Mouse (Mus musculus): Measurements from ENCODE around the gene Tnnc1. TPM values are rescaled to one million over a fixed set of nuclear protein-coding genes. Genes with fewer than 3 reads are reported as not detected.

Gene Tnnc1
- polyA plus RNA-seq, 1 experiment from 2014 or later: 3.8 TPM

- Histone ChIP-seq H3K27me3 (ENCODE audit: low read depth, poor library complexity, severe bottlenecking) (no peaks in the 10 kb centered on the region), H3K9me3 (replicated peaks) (no peaks in the 10 kb centered on the region), H3K27ac (no peak overlapping the region), H3K4me1 (peaks cover 9% of the 10 kb centered on the region; the same call in 1 of the 2 replicates), H3K4me3 (no peak overlapping the region), H3K36me3 (peaks cover 74% of the 10 kb centered on the region)
- WGBS: 97% methylated on average over 15 of the region's 15 CpGs
- no peak for DNase-seq (ENCODE audit: low spot score)
Observed at GRCm38 (mm10) chr14:31171821-31172220, 36.3 kb upstream of the Tnnc1 start.

DNA sequence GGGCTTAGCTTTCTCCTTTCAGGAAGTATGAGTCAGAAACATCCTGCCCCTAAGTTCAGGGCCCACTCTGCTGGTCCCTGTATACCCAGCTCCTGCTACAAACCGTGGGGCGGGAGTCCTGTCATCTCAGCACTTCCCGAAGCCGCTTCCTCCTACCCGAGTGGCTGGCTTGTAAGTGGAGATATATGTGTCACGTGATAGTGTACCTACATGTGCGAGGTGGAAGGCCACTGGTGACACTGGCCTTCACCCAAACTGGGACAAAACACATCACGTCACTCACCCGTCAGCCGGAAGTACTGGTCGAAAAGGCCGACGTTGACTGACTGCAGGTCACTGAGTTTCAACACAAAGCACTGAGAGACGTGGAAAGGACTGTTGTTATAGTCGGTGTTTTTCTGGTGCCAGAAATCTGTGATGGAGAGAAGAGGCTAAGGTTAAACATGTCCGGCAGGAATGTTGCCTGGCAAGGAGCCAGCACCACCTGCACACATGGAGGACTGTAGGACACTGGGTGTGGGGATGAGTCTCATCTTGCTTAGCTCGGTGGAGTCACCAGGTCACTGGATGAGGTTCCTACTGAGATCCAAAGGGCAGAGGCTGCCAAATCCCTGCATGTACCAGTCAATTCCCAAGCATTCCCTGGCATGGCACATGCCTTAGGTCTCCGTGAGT is 35.2 kb upstream of the Tnnc1 start:
- no peak overlapping the region for H3K27ac ChIP-seq
- 89% methylated on average over 18 of the region's 18 CpGs for WGBS
- H3K9me3 ChIP-seq (replicated peaks): no peaks in the 10 kb centered on the region
- H3K4me3 ChIP-seq: no peak overlapping the region
- peaks cover 9% of the 10 kb centered on the region; the same call in 1 of the 2 replicates for H3K4me1 ChIP-seq
- no peaks in the 10 kb centered on the region for H3K27me3 ChIP-seq (ENCODE audit: low read depth, poor library complexity, severe bottlenecking)
- no peak for DNase-seq (ENCODE audit: low spot score)
- peaks cover 85% of the 10 kb centered on the region for H3K36me3 ChIP-seq

- Histone ChIP-seq H3K27ac (no peak overlapping the region), H3K4me3 (no peak overlapping the region), H3K4me1 (peaks cover 5% of the 10 kb centered on the region; the same call in 1 of the 2 replicates), H3K36me3 (peaks cover 91% of the 10 kb centered on the region), H3K27me3 (ENCODE audit: low read depth, poor library complexity, severe bottlenecking) (no peaks in the 10 kb centered on the region), H3K9me3 (replicated peaks) (no peaks in the 10 kb centered on the region)
- 87% methylated on average over 7 of the region's 7 CpGs for WGBS
- no peak for DNase-seq (ENCODE audit: low spot score)
Observed at GRCm38 (mm10) chr14:31173537-31173936, 34.6 kb upstream of the Tnnc1 start.

- peaks cover 100% of the 10 kb centered on the region for H3K36me3 ChIP-seq
- 91% methylated on average over 16 of the region's 16 CpGs for WGBS
- no peak for DNase-seq (ENCODE audit: low spot score)
- no peak overlapping the region for H3K4me3 ChIP-seq
- H3K27ac ChIP-seq: no peak overlapping the region
- H3K4me1 ChIP-seq: no peaks in the 10 kb centered on the region
- H3K9me3 ChIP-seq (replicated peaks): no peaks in the 10 kb centered on the region
- no peaks in the 10 kb centered on the region for H3K27me3 ChIP-seq (ENCODE audit: low read depth, poor library complexity, severe bottlenecking)
Observed at GRCm38 (mm10) chr14:31177287-31177686, 30.8 kb upstream of the Tnnc1 start.

- no peak overlapping the region for H3K4me3 ChIP-seq
- H3K27me3 ChIP-seq (ENCODE audit: low read depth, poor library complexity, severe bottlenecking): no peaks in the 10 kb centered on the region
- peaks cover 100% of the 10 kb centered on the region for H3K36me3 ChIP-seq
- no peaks in the 10 kb centered on the region for H3K4me1 ChIP-seq
- WGBS: 93% methylated on average over 5 of the region's 5 CpGs
- H3K9me3 ChIP-seq (replicated peaks): no peaks in the 10 kb centered on the region
- DNase-seq (ENCODE audit: low spot score): no peak
- no peak overlapping the region for H3K27ac ChIP-seq
Observed at GRCm38 (mm10) chr14:31177715-31178114, 30.4 kb upstream of the Tnnc1 start.

DNA sequence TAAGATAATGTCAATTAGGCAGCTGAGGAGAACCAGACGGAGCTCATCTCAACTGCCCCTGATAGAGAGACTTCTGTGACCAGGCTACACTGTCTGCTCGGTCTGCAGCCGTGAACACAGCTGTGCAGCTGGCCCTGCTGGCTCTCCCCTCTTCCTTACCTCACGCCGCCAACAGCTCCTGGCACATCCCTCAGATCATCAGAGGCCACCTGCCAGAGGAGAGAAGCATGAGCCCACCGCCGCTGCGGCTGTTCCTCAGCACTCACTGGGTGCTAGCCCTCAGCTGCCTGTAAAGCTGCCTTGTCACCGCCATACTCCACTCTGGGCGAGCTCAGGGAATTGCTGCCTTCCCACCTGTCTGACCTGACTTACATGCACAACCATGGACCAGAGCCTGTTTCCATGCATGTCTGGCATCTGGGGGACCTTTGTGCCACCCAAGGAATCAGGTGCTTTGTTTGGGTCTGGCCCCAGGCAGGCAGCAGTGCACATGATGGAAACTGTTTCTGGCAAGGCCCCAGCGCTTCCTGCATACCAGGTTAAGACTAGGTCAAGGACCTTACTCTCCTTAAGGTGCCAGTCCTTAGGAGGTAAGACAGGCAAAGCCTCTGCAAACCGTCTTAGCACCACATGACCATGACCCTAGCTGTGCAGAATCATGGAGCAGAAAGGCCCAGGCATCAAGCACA is 28.3 kb upstream of the Tnnc1 start:
- 94% methylated on average over 12 of the region's 12 CpGs for WGBS
- Histone ChIP-seq H3K36me3 (peaks cover 100% of the 10 kb centered on the region), H3K27ac (no peak overlapping the region), H3K9me3 (replicated peaks) (no peaks in the 10 kb centered on the region), H3K4me3 (no peak overlapping the region), H3K4me1 (no peaks in the 10 kb centered on the region), H3K27me3 (ENCODE audit: low read depth, poor library complexity, severe bottlenecking) (no peaks in the 10 kb centered on the region)
- no peak for DNase-seq (ENCODE audit: low spot score)

DNA sequence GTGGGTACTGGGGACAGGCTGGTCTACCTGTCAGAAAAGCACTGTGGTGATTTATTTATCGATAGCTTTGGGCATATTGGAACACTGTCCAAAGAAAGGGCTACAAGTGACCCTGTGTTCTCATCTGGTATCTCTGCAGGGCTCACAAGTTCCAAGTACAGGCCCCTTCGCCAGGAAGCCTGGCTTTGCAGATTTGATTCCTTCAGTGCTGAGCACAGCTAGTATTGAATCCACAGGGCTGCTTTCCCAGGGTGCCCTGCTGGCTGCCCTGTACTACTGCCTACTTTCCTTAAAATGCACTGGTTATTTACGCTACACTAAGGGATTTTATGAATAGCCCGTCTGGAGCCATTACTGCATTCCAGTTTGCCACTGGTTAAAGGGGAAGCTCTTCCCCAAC is 26.6 kb upstream of the Tnnc1 start:
- Histone ChIP-seq H3K27ac (no peak overlapping the region), H3K4me3 (no peak overlapping the region), H3K9me3 (replicated peaks) (no peaks in the 10 kb centered on the region), H3K36me3 (peaks cover 100% of the 10 kb centered on the region), H3K27me3 (ENCODE audit: low read depth, poor library complexity, severe bottlenecking) (no peaks in the 10 kb centered on the region), H3K4me1 (no peaks in the 10 kb centered on the region)
- DNase-seq (ENCODE audit: low spot score): no peak
- 90% methylated on average over 4 of the region's 4 CpGs for WGBS

DNA sequence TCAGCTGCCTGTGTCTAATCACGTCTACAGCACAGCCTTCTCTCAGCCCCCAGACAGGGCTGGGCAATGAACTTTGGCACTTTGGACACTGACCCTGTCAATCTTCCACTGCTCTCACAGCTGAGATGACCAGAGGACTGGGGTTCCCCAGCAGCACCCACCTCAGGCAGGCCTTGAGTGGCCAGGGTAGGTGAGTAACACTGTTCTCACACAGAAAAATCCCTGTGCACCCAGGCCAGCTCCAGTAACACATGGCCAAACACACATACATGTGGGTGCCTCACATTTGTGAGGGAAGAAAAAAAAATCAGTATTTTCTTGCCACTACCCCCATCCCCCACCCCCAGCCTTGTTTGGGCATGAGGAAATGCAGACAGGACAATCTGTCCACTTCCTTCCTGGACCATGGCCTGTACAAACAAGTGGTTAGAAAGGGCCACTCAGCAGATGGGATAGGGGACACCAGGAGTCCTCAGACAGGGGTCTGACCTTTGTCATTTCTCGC is 25.3 kb upstream of the Tnnc1 start:
- no peak for DNase-seq (ENCODE audit: low spot score)
- Histone ChIP-seq H3K36me3 (peaks cover 100% of the 10 kb centered on the region), H3K27ac (no peak overlapping the region), H3K4me3 (no peak overlapping the region), H3K9me3 (replicated peaks) (no peaks in the 10 kb centered on the region), H3K4me1 (no peaks in the 10 kb centered on the region), H3K27me3 (ENCODE audit: low read depth, poor library complexity, severe bottlenecking) (no peaks in the 10 kb centered on the region)
- WGBS: 82% methylated on average over 2 of the region's 2 CpGs

DNA sequence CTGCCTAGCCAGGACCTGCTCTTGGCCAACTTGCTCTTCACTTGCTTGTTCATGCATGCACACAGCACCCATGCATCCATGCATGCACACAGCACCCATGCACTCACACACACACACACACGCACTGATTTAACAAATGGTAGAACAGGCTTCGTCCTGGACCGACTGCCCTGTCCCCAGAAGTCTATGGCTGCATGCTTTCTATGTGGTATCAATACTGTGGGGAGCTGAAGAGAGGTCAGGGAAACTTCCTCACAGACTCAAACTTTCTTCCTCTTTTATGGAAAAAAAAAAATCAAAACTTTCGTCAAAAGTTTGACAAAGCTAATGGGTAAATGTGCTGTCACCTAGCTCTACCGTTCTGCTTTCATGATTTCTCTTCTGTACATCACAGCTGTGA is 24.6 kb upstream of the Tnnc1 start:
- Histone ChIP-seq H3K27me3 (ENCODE audit: low read depth, poor library complexity, severe bottlenecking) (no peaks in the 10 kb centered on the region), H3K4me3 (no peak overlapping the region), H3K4me1 (no peaks in the 10 kb centered on the region), H3K9me3 (replicated peaks) (no peaks in the 10 kb centered on the region), H3K27ac (no peak overlapping the region), H3K36me3 (peaks cover 100% of the 10 kb centered on the region)
- DNase-seq (ENCODE audit: low spot score): no peak
- 94% methylated on average over 5 of the region's 5 CpGs for WGBS

DNA sequence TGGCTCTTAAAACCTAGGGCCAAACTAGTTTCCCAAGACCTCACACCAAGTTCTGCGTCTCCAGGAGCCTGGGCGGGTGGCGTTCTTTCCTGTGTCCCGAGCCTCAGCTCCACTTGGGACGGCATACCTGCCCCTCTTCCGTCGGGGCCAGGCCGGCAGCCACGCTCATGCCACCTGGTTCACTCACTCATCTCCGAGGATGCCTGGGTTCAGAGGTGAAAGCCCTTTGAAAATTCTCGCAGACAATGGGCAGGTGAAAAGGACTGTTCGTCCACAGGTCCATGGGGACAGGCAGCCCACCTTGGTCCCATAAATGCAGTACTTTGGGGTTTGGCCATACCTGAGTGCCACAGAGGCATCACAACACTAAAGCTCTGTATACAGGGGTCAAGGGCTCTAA is 23.9 kb upstream of the Tnnc1 start:
- H3K36me3 ChIP-seq: peaks cover 100% of the 10 kb centered on the region
- H3K9me3 ChIP-seq (replicated peaks): no peaks in the 10 kb centered on the region
- H3K4me1 ChIP-seq: no peaks in the 10 kb centered on the region
- no peak for DNase-seq (ENCODE audit: low spot score)
- no peak overlapping the region for H3K27ac ChIP-seq
- 95% methylated on average over 12 of the region's 12 CpGs for WGBS
- H3K4me3 ChIP-seq: no peak overlapping the region
- no peaks in the 10 kb centered on the region for H3K27me3 ChIP-seq (ENCODE audit: low read depth, poor library complexity, severe bottlenecking)

- H3K9me3 ChIP-seq (replicated peaks): no peaks in the 10 kb centered on the region
- no peak for DNase-seq (ENCODE audit: low spot score)
- H3K27me3 ChIP-seq (ENCODE audit: low read depth, poor library complexity, severe bottlenecking): no peaks in the 10 kb centered on the region
- H3K4me3 ChIP-seq: no peak overlapping the region
- peaks cover 100% of the 10 kb centered on the region for H3K36me3 ChIP-seq
- H3K4me1 ChIP-seq: no peaks in the 10 kb centered on the region
- 92% methylated on average over 4 of the region's 4 CpGs for WGBS
- no peak overlapping the region for H3K27ac ChIP-seq
Observed at GRCm38 (mm10) chr14:31186656-31187055, 21.5 kb upstream of the Tnnc1 start.

GRCm38 (mm10) chr14:31188771-31189181 is 19.3 kb upstream of the Tnnc1 start:
- 95% methylated on average over 6 of the region's 6 CpGs for WGBS
- DNase-seq (ENCODE audit: low spot score): no peak
- Histone ChIP-seq H3K27ac (no peak overlapping the region), H3K9me3 (replicated peaks) (no peaks in the 10 kb centered on the region), H3K27me3 (ENCODE audit: low read depth, poor library complexity, severe bottlenecking) (no peaks in the 10 kb centered on the region), H3K4me3 (no peak overlapping the region), H3K36me3 (peaks cover 100% of the 10 kb centered on the region), H3K4me1 (no peaks in the 10 kb centered on the region)

GRCm38 (mm10) chr14:31189348-31189747 is 18.8 kb upstream of the Tnnc1 start:
- no peak for DNase-seq (ENCODE audit: low spot score)
- WGBS: 92% methylated on average over 3 of the region's 3 CpGs

More at GRCm38 (mm10) chr14:31189348-31189747, 18.8 kb upstream of the Tnnc1 start:
- no peaks in the 10 kb centered on the region for H3K4me1 ChIP-seq
- H3K36me3 ChIP-seq: peaks cover 100% of the 10 kb centered on the region
- H3K9me3 ChIP-seq (replicated peaks): no peaks in the 10 kb centered on the region
- H3K4me3 ChIP-seq: no peak overlapping the region
- no peak overlapping the region for H3K27ac ChIP-seq
- no peaks in the 10 kb centered on the region for H3K27me3 ChIP-seq (ENCODE audit: low read depth, poor library complexity, severe bottlenecking)

All from limb, embryonic 10.5 days (tissue).